Mouse (Mus musculus) heart, embryonic 11.5 days (tissue): Measurements from ENCODE around the gene Insc. TPM values are rescaled to one million over a fixed set of nuclear protein-coding genes. Genes with fewer than 3 reads are reported as not detected.

Experiments
- ATAC-seq: fragments of 200-750 bp; cut with Nextera tagmentation; replicated peaks from 2 replicates; pipeline ENCODE4 v1.8.0; 2017; ENCODE audit warnings: moderate library complexity; ENCODE audit not compliant: insufficient number of reproducible peaks, low FRiP score, low TSS enrichment
- H3K27ac ChIP-seq: fragments of 300-500 bp; sonication (generic); 2 replicates; pipeline ENCODE4 v1.5.1; 2014; ENCODE audit warnings: mild to moderate bottlenecking, low read depth, low read length
- H3K27me3 ChIP-seq: fragments of 300-500 bp; sonication (generic); 2 replicates; pipeline ENCODE4 v1.6.1; 2014; ENCODE audit warnings: mild to moderate bottlenecking, low read length, mixed read lengths; ENCODE audit not compliant: control insufficient read depth, insufficient read depth
- H3K36me3 ChIP-seq: fragments of 300-500 bp; sonication (generic); 2 replicates; pipeline ENCODE4 v1.6.1; 2014; ENCODE audit warnings: mild to moderate bottlenecking, low read length, moderate library complexity, mixed read lengths; ENCODE audit not compliant: control insufficient read depth, insufficient read depth
- H3K4me1 ChIP-seq: fragments of 300-500 bp; sonication (generic); 2 replicates; pipeline ENCODE4 v1.6.1; 2014; ENCODE audit warnings: low read length; ENCODE audit not compliant: control insufficient read depth, insufficient read depth
- H3K4me2 ChIP-seq: fragments of 300-500 bp; sonication (generic); 2 replicates; pipeline ENCODE4 v1.6.1; 2014; ENCODE audit warnings: mild to moderate bottlenecking, moderate library complexity
- H3K4me3 ChIP-seq: fragments of 300-500 bp; sonication (generic); 2 replicates; pipeline ENCODE4 v1.5.1; 2014; ENCODE audit warnings: low read depth, low read length
- H3K9ac ChIP-seq: fragments of 300-500 bp; sonication (generic); 2 replicates; pipeline ENCODE4 v1.6.1; 2014; ENCODE audit warnings: mild to moderate bottlenecking, low read depth, low read length, moderate library complexity
- H3K9me3 ChIP-seq: fragments of 300-500 bp; sonication (generic); replicated peaks from 2 replicates; pipeline ENCODE4 v1.6.1; 2016; ENCODE audit warnings: low read length; ENCODE audit not compliant: control insufficient read depth
- WGBS: fragments of 180-500 bp; shearing (Covaris S2); extraction: QIAGEN DNeasy Blood & Tissue Kit; methylation state at CpG from one replicate; pipeline ENCODE4 v1.1.7; 2014; ENCODE audit not compliant: insufficient replicate concordance; 5-methylcytosine and 5-hydroxymethylcytosine counted together
- polyA plus RNA-seq: library from polyadenylated mRNA; unstranded; fragments of >200 nt; fragmentation: Nextera tagmentation; extraction: Ambion mirVana; gene quantifications from 2 replicates; pipeline ENCODE4 v1.2.1, GENCODE M21; 2014

Insc gene
- polyA plus RNA-seq, 1 experiment from 2014 or later, result 1.1 TPM

GRCm38 (mm10) chr7:114847179-114847578 lies 103.7 kb downstream of the Insc start:
- H3K27me3 ChIP-seq, result no peaks in the 10 kb centered on the region
- ATAC-seq, result no peak
- H3K27ac ChIP-seq, result no peak overlapping the region
- no peaks in the 10 kb centered on the region for H3K9me3 ChIP-seq
- H3K4me2 ChIP-seq, result no peak overlapping the region
- H3K4me1 ChIP-seq, result 0 out of 2 replicates have a peak, but pooled peaks cover 3% of the 10 kb centered on the region
- H3K4me3 ChIP-seq, result no peak overlapping the region
- WGBS, result 57% methylated on average over 2 of the region's 2 CpGs
- no peaks in the 10 kb centered on the region for H3K36me3 ChIP-seq
- no peak overlapping the region for H3K9ac ChIP-seq

- WGBS, result 80% methylated on average over 3 of the region's 3 CpGs
- Histone ChIP-seq H3K36me3 (no peaks in the 10 kb centered on the region), H3K4me3 (no peak overlapping the region), H3K4me2 (no peak overlapping the region), H3K27me3 (no peaks in the 10 kb centered on the region), H3K9me3 (no peaks in the 10 kb centered on the region), H3K4me1 (0 out of 2 replicates have a peak, but pooled peaks cover 5% of the 10 kb centered on the region), H3K27ac (no peak overlapping the region), H3K9ac (no peak overlapping the region)
- ATAC-seq, result no peak
Observed at GRCm38 (mm10) chr7:114852387-114852786, 108.9 kb downstream of the Insc start.

- 35% methylated on average over 2 of the region's 2 CpGs for WGBS
- no peaks in the 10 kb centered on the region for H3K27me3 ChIP-seq
- H3K4me1 ChIP-seq, result 0 out of 2 replicates have a peak, but pooled peaks cover 5% of the 10 kb centered on the region
- ATAC-seq, result no peak
- no peaks in the 10 kb centered on the region for H3K36me3 ChIP-seq
- no peaks in the 10 kb centered on the region for H3K9me3 ChIP-seq
- H3K4me3 ChIP-seq, result no peak overlapping the region
- no peak overlapping the region for H3K27ac ChIP-seq
- H3K9ac ChIP-seq, result no peak overlapping the region
- no peak overlapping the region for H3K4me2 ChIP-seq
Observed at GRCm38 (mm10) chr7:114854169-114854568, 110.7 kb downstream of the Insc start.

- H3K36me3 ChIP-seq, result no peaks in the 10 kb centered on the region
- H3K9ac ChIP-seq, result no peak overlapping the region
- no peak overlapping the region for H3K27ac ChIP-seq
- ATAC-seq, result no peak
- H3K4me3 ChIP-seq, result no peak overlapping the region
- no peaks in the 10 kb centered on the region for H3K4me1 ChIP-seq
- H3K9me3 ChIP-seq, result no peaks in the 10 kb centered on the region
- H3K27me3 ChIP-seq, result no peaks in the 10 kb centered on the region
- H3K4me2 ChIP-seq, result no peak overlapping the region
- 72% methylated on average over 3 of the region's 3 CpGs for WGBS
Observed at GRCm38 (mm10) chr7:114860858-114861523, 117.5 kb downstream of the Insc start.

GRCm38 (mm10) chr7:114873315-114874012 lies 130.0 kb downstream of the Insc start:
- no peaks in the 10 kb centered on the region for H3K9me3 ChIP-seq
- H3K4me3 ChIP-seq, result no peak overlapping the region
- no peaks in the 10 kb centered on the region for H3K27me3 ChIP-seq
- H3K27ac ChIP-seq, result no peak overlapping the region
- peaks cover 13% of the 10 kb centered on the region for H3K4me1 ChIP-seq
- 32% methylated on average over 3 of the region's 3 CpGs for WGBS
- ATAC-seq, result 0 out of 2 replicates have a peak, but pooled peaks have one; percentile 46
- H3K9ac ChIP-seq, result no peak overlapping the region
- no peaks in the 10 kb centered on the region for H3K36me3 ChIP-seq
- H3K4me2 ChIP-seq, result no peak overlapping the region

- Histone ChIP-seq H3K4me2 (peak overlapping the region; percentile 45), H3K27me3 (no peaks in the 10 kb centered on the region), H3K36me3 (no peaks in the 10 kb centered on the region), H3K4me1 (peaks cover 13% of the 10 kb centered on the region), H3K27ac (no peak overlapping the region), H3K9ac (no peak overlapping the region), H3K9me3 (no peaks in the 10 kb centered on the region), H3K4me3 (no peak overlapping the region)
- no peak for ATAC-seq
- 31% methylated on average over 6 of the region's 6 CpGs for WGBS
Observed at GRCm38 (mm10) chr7:114874032-114874441, 130.5 kb downstream of the Insc start.

- Histone ChIP-seq H3K9me3 (no peaks in the 10 kb centered on the region), H3K36me3 (no peaks in the 10 kb centered on the region), H3K4me3 (no peak overlapping the region), H3K9ac (no peak overlapping the region), H3K27ac (no peak overlapping the region), H3K27me3 (no peaks in the 10 kb centered on the region), H3K4me1 (peaks cover 13% of the 10 kb centered on the region), H3K4me2 (no peak overlapping the region)
- no peak for ATAC-seq
- 78% methylated on average over 2 of the region's 2 CpGs for WGBS
Observed at GRCm38 (mm10) chr7:114874579-114874978, 131.1 kb downstream of the Insc start.

- H3K4me1 ChIP-seq, result no peaks in the 10 kb centered on the region
- no peak for ATAC-seq
- H3K4me2 ChIP-seq, result no peak overlapping the region
- no peak overlapping the region for H3K27ac ChIP-seq
- H3K27me3 ChIP-seq, result no peaks in the 10 kb centered on the region
- H3K9ac ChIP-seq, result no peak overlapping the region
- H3K36me3 ChIP-seq, result no peaks in the 10 kb centered on the region
- H3K9me3 ChIP-seq, result no peaks in the 10 kb centered on the region
- H3K4me3 ChIP-seq, result no peak overlapping the region
- 82% methylated on average over 2 of the region's 2 CpGs for WGBS
Observed at GRCm38 (mm10) chr7:114883602-114884001, 140.1 kb downstream of the Insc start.
